10 mouse cellular contexts compared by ENCODE assay signal in the genomic region with DNA sequence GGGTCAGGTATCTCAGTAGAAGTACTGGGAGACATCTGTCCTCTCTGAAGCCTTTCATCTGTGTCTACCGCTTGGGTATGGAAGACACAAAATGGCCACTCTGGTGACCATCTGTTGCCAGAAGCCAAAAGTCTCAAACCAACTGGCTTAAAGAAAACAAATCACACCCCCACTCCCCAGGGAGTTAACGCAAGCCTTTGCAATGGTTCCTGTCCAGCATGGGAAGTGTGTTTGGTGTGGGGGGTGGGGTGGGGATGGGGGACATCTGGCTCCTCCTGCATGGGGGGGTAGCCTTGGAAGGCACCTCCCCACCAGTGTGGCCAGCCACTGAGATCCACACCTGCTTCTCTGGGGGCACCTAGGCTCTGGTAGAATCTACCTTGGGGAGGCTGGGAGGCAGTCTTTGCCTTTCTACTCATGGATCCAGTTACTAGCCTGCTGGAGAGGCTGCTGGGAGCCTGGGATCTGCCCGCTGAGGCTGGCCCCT. TPM values are rescaled to one million over a fixed set of nuclear protein-coding genes. Genes with fewer than 3 reads are reported as not detected.
A peak's percentile ranks its signal among the peaks of the same experiment; 100 is the strongest.
DNase-seq lines count a peak whose midpoint lies in the region; ATAC-seq lines count a peak whose summit lies in the region.
"Had no signal": no experiment of that assay in that cellular context is flagged by ENCODE, and none has a peak within 500 bp of the region (broad histone marks: within the 10 kb centered on the region; RNA-seq: fewer than 3 reads in every experiment).

No protein-coding gene starts in this region.

- H3K9me3 ChIP-seq in lung, embryonic 15.5 days = no peaks in the 10 kb centered on the region
- H3K9me3 ChIP-seq in forebrain, embryonic 15.5 days = no peaks in the 10 kb centered on the region
- no peaks in the 10 kb centered on the region for H3K9me3 ChIP-seq in limb, embryonic 11.5 days (ENCODE audit: control insufficient read depth, low read length)
- H3K9me3 ChIP-seq in stomach, embryonic 14.5 days (ENCODE audit: control insufficient read depth, low read depth, low read length) = no peaks in the 10 kb centered on the region
- H3K9me3 ChIP-seq: liver, embryonic 13.5 days had no signal

- H3K9ac ChIP-seq in lung, embryonic 15.5 days = peak overlapping the region; percentile 12; the same call in 1 of the 2 replicates
- H3K9ac ChIP-seq in forebrain, embryonic 15.5 days (replicated peaks) = 0 out of 2 replicates have a peak overlapping the region, but pooled peaks have one; percentile 8
- H3K9ac ChIP-seq in limb, embryonic 11.5 days (ENCODE audit: low read length) = no peak overlapping the region
- no peak overlapping the region for H3K9ac ChIP-seq in stomach, embryonic 14.5 days (replicated peaks; ENCODE audit: low read depth, low read length)
- H3K9ac ChIP-seq: liver, embryonic 13.5 days had no signal

- no peak overlapping the region for H3K4me3 ChIP-seq in lung, embryonic 15.5 days
- no peak overlapping the region for H3K4me3 ChIP-seq in forebrain, embryonic 15.5 days
- H3K4me3 ChIP-seq in limb, embryonic 11.5 days (ENCODE audit: low read depth, low read length) = no peak overlapping the region
- no peak overlapping the region for H3K4me3 ChIP-seq in stomach, embryonic 14.5 days (ENCODE audit: low read depth, low read length)
- H3K4me3 ChIP-seq: liver, embryonic 13.5 days had no signal

- peaks cover 18% of the 10 kb centered on the region for H3K36me3 ChIP-seq in lung, embryonic 15.5 days
- 0 out of 2 replicates have a peak, but pooled peaks cover 3% of the 10 kb centered on the region for H3K36me3 ChIP-seq in forebrain, embryonic 15.5 days
- no peaks in the 10 kb centered on the region for H3K36me3 ChIP-seq in limb, embryonic 11.5 days (ENCODE audit: control insufficient read depth, insufficient read depth, low read length)
- peaks cover 17% of the 10 kb centered on the region; the same call in 1 of the 2 replicates for H3K36me3 ChIP-seq in stomach, embryonic 14.5 days (ENCODE audit: control insufficient read depth, insufficient read depth, low read length)
- H3K36me3 ChIP-seq: liver, embryonic 13.5 days had no signal

- DNase-seq in lung, postnatal 36 days = no peak
- DNase-seq in limb, embryonic 11.5 days (ENCODE audit: low spot score) = peak; percentile 44
- DNase-seq in layer of hippocampus, postnatal 25 days (ENCODE audit: extremely low spot score in 1 of 2, low spot score in 1 of 2) = no peak
- no peak for DNase-seq in adrenal gland, adult (ENCODE audit: inconsistent age in 2 of 2, low spot score in 1 of 2)
- no peak for DNase-seq in left cerebral cortex, postnatal 25 days (ENCODE audit: low spot score in 2 of 2)
- DNase-seq: liver, embryonic 13.5 days had no signal

- intact Hi-C loops in left cerebral cortex, postnatal 25 days (cut with DNase I) = loop anchor here (2.0 kb wide), 1 partner anchor 14 kb away; no protein-coding TSS in a partner anchor

- peak overlapping the region; percentile 83 for H3K27ac ChIP-seq in lung, embryonic 15.5 days
- peak overlapping the region; percentile 93 for H3K27ac ChIP-seq in forebrain, embryonic 15.5 days (replicated peaks)
- peak overlapping the region; percentile 82; the same call in 1 of the 2 replicates for H3K27ac ChIP-seq in limb, embryonic 11.5 days (replicated peaks; ENCODE audit: low read depth, low read length)
- H3K27ac ChIP-seq in stomach, embryonic 14.5 days (ENCODE audit: low read length) = peak overlapping the region; percentile 66; the same call in 1 of the 2 replicates
- H3K27ac ChIP-seq: liver, embryonic 13.5 days had no signal

- WGBS in lung, embryonic 15.5 days = 21% methylated on average over 3 of the region's 3 CpGs
- 8% methylated on average over 3 of the region's 3 CpGs for WGBS in forebrain, embryonic 15.5 days
- 16% methylated on average over 3 of the region's 3 CpGs for WGBS in limb, embryonic 11.5 days
- WGBS in stomach, embryonic 14.5 days = 24% methylated on average over 3 of the region's 3 CpGs

- H3K4me2 ChIP-seq in lung, embryonic 15.5 days = peak overlapping the region; percentile 27; the same call in 1 of the 2 replicates
- peak overlapping the region; percentile 26 for H3K4me2 ChIP-seq in forebrain, embryonic 15.5 days (replicated peaks)
- H3K4me2 ChIP-seq in limb, embryonic 11.5 days (ENCODE audit: low read depth, severe bottlenecking) = peak overlapping the region; percentile 20; the same call in 1 of the 2 replicates
- peak overlapping the region; percentile 16; the same call in 1 of the 2 replicates for H3K4me2 ChIP-seq in stomach, embryonic 14.5 days (replicated peaks; ENCODE audit: low read depth, low read length)
- H3K4me2 ChIP-seq: liver, embryonic 13.5 days had no signal

- H3K4me1 ChIP-seq in lung, embryonic 15.5 days = peaks cover 98% of the 10 kb centered on the region
- peaks cover 92% of the 10 kb centered on the region for H3K4me1 ChIP-seq in forebrain, embryonic 15.5 days
- H3K4me1 ChIP-seq in limb, embryonic 11.5 days (ENCODE audit: control insufficient read depth, insufficient read depth, low read length) = peaks cover 72% of the 10 kb centered on the region
- H3K4me1 ChIP-seq in stomach, embryonic 14.5 days (ENCODE audit: control insufficient read depth, insufficient read depth, low read length) = peaks cover 79% of the 10 kb centered on the region

- ATAC-seq in lung, embryonic 15.5 days (ENCODE audit: borderline replicate concordance, extremely low read depth, low FRiP score, low TSS enrichment) = no peak
- ATAC-seq in forebrain, embryonic 15.5 days (replicated peaks) = no peak; the same call in 1 of the 2 replicates
- no peak for ATAC-seq in limb, embryonic 11.5 days (ENCODE audit: insufficient number of reproducible peaks, low FRiP score, low TSS enrichment, low read depth)
- no peak for ATAC-seq in stomach, embryonic 14.5 days (ENCODE audit: insufficient number of reproducible peaks, insufficient read depth, low FRiP score, low read depth)
- ATAC-seq: Patski had no signal

- H3K27me3 ChIP-seq in lung, embryonic 15.5 days = no peaks in the 10 kb centered on the region
- H3K27me3 ChIP-seq in forebrain, embryonic 15.5 days = no peaks in the 10 kb centered on the region
- no peaks in the 10 kb centered on the region for H3K27me3 ChIP-seq in limb, embryonic 11.5 days (ENCODE audit: control insufficient read depth, insufficient read depth, low read length)
- H3K27me3 ChIP-seq in stomach, embryonic 14.5 days (ENCODE audit: control insufficient read depth, insufficient read depth, low read length) = no peaks in the 10 kb centered on the region
- H3K27me3 ChIP-seq: liver, embryonic 13.5 days; Patski had no signal

RNA-seq across cellular contexts. Expression of gene Notch1, which starts 29.6 kb away (rescaled TPM):
- polyA plus RNA-seq in lung, embryonic 15.5 days (2015; fragmentation: Nextera tagmentation; extraction: Ambion mirVana) = 22.1 and 23.9 TPM in 2 replicates
- 22.6 and 26.1 TPM in 2 replicates for polyA plus RNA-seq in forebrain, embryonic 15.5 days (2015; fragmentation: Nextera tagmentation; extraction: Ambion mirVana)
- polyA plus RNA-seq in limb, embryonic 11.5 days (2014; fragmentation: Nextera tagmentation; extraction: Ambion mirVana) = 14.5 and 15.0 TPM in 2 replicates
- 29.5 and 31.7 TPM in 2 replicates for polyA plus RNA-seq in stomach, embryonic 14.5 days (2014; fragmentation: Nextera tagmentation; extraction: Ambion mirVana)
- total RNA-seq in layer of hippocampus, postnatal 25 days (2021) = 10 to 100 TPM; 31.4 to 38.0 TPM
- 10 to 100 TPM; 17.4 to 28.9 TPM for total RNA-seq in left cerebral cortex, postnatal 25 days (2021)

RNA-seq across cellular contexts. Expression of gene Sec16a, which starts 41.9 kb away (rescaled TPM):
- polyA plus RNA-seq in lung, embryonic 15.5 days (2015; fragmentation: Nextera tagmentation; extraction: Ambion mirVana) = 18.2 and 21.3 TPM in 2 replicates
- 18.3 and 19.8 TPM in 2 replicates for polyA plus RNA-seq in forebrain, embryonic 15.5 days (2015; fragmentation: Nextera tagmentation; extraction: Ambion mirVana)
- 36.3 and 40.9 TPM in 2 replicates for polyA plus RNA-seq in limb, embryonic 11.5 days (2014; fragmentation: Nextera tagmentation; extraction: Ambion mirVana)
- polyA plus RNA-seq in stomach, embryonic 14.5 days (2014; fragmentation: Nextera tagmentation; extraction: Ambion mirVana) = 33.4 and 37.7 TPM in 2 replicates
- 10 to 100 TPM; 46.4 to 48.1 TPM for total RNA-seq in layer of hippocampus, postnatal 25 days (2021)
- 10 to 100 TPM; 43.1 to 49.2 TPM for total RNA-seq in left cerebral cortex, postnatal 25 days (2021)

Comparison
In these comparisons a context has a peak if more than half of its experiments do, and no peak if none do; other contexts are left out.
1. H3K9ac ChIP-seq: peak in lung, embryonic 15.5 days (single experiment) and forebrain, embryonic 15.5 days (single experiment); none in limb, embryonic 11.5 days (single experiment) and stomach, embryonic 14.5 days (single experiment).
2. Peak in every context shown above with its lines, with median percentiles within 50 percentile points of each other: H3K27ac ChIP-seq and H3K4me2 ChIP-seq.